Mouse (Mus musculus): ENCODE data around the gene Ncoa4. TPM values are rescaled to one million over a fixed set of nuclear protein-coding genes. Genes with fewer than 3 reads are reported as not detected.

Ncoa4 gene
- total and polyA plus RNA-seq, 3 experiments = 54.5 to 64.6 (median 57.9) TPM

- no peaks in the 10 kb centered on the region for H3K27me3 ChIP-seq (ENCODE audit: control insufficient read depth in 1 of 2, insufficient read depth in 2 of 2, low read length in 2 of 2)
- no peaks in the 10 kb centered on the region for H3K79me2 ChIP-seq (ENCODE audit: control insufficient read depth, insufficient read depth, low read length, poor library complexity)
- H3K4me1 ChIP-seq (ENCODE audit: control insufficient read depth in 1 of 2, insufficient read depth in 2 of 2, low read length in 2 of 2) = peaks cover 29 to 42% of the 10 kb centered on the region in 2 experiments
- peak; percentile 87 for DNase-seq (ENCODE audit: low read depth, low spot score)
- H3K4me3 ChIP-seq (ENCODE audit: control insufficient read depth in 1 of 2, insufficient read depth in 1 of 2, low read depth in 2 of 2, low read length in 2 of 2) = no peak overlapping the region
- no peak overlapping the region for H3K9ac ChIP-seq (ENCODE audit: control insufficient read depth, low read depth, low read length, poor library complexity, severe bottlenecking)
- H3K27ac ChIP-seq (ENCODE audit: control insufficient read depth, low read depth, low read length) = no peak overlapping the region; the same call in 1 of the 2 replicates
- peaks cover 0 to 35% of the 10 kb centered on the region in 2 experiments; a peak in 2 of 4 replicates for H3K36me3 ChIP-seq (ENCODE audit: control insufficient read depth in 1 of 2, insufficient read depth in 2 of 2, low read length in 2 of 2)
- no peaks in the 10 kb centered on the region for H3K9me3 ChIP-seq (replicated peaks; ENCODE audit: insufficient read depth, low read length)
- TF ChIP-seq TAL1 (IDR thresholded peaks at IDR 0.05; ENCODE audit: low read length) (peak; percentile 84), CTCF (IDR thresholded peaks at IDR 0.05 in 2 of 3, conservative IDR thresholded peaks at IDR 0.05 in 1 of 3; ENCODE audit: control insufficient read depth in 1 of 3, insufficient read depth in 1 of 3, low read depth in 2 of 3, low read length in 3 of 3, poor library complexity in 1 of 3, severe bottlenecking in 1 of 3) (no peak), MAX (IDR thresholded peaks at IDR 0.05; ENCODE audit: low read length) (peak; percentile 20; the same call in 1 of the 2 replicates), MAFK (IDR thresholded peaks at IDR 0.05; ENCODE audit: borderline replicate concordance, low read depth, low read length) (peak; percentile 51; the same call in 1 of the 2 replicates), GATA1 (IDR thresholded peaks at IDR 0.05; ENCODE audit: low read depth, low read length) (peak; percentile 93), USF1 (IDR thresholded peaks at IDR 0.05; ENCODE audit: low read depth, low read length) (no peak), KAT2A (conservative IDR thresholded peaks at IDR 0.05; ENCODE audit: low read depth, low read length) (no peak), SIN3A (IDR thresholded peaks at IDR 0.05; ENCODE audit: low read length) (peak; percentile 76), CHD1 (IDR thresholded peaks at IDR 0.05; ENCODE audit: low read depth, low read length) (no peak), NELFE (IDR thresholded peaks at IDR 0.05; ENCODE audit: low read depth, low read length) (no peak), CHD2 (IDR thresholded peaks at IDR 0.05; ENCODE audit: low read length) (no peak), MAZ (IDR thresholded peaks at IDR 0.05; ENCODE audit: low read depth, low read length) (no peak), MYB (IDR thresholded peaks at IDR 0.05; ENCODE audit: low read depth, low read length) (peak; percentile 53; the same call in 1 of the 2 replicates), JUND (IDR thresholded peaks at IDR 0.05; ENCODE audit: low read depth, low read length) (no peak), ZMIZ1 (IDR thresholded peaks at IDR 0.05; ENCODE audit: low read depth, low read length) (no peak), BHLHE40 (IDR thresholded peaks at IDR 0.05; ENCODE audit: borderline replicate concordance, low read depth, low read length) (peak; percentile 60), HCFC1 (IDR thresholded peaks at IDR 0.05; ENCODE audit: low read depth, low read length) (no peak), SMC3 (IDR thresholded peaks at IDR 0.05; ENCODE audit: low read depth, low read length) (no peak), MXI1 (IDR thresholded peaks at IDR 0.05; ENCODE audit: low read depth, low read length) (peak; percentile 74), POLR2AphosphoS2 (IDR thresholded peaks at IDR 0.05; ENCODE audit: low read length) (no peak), TBP (IDR thresholded peaks at IDR 0.05; ENCODE audit: low read depth, low read length) (no peak), ZNF384 (IDR thresholded peaks at IDR 0.05; ENCODE audit: low read depth, low read length) (0 out of 2 replicates have a peak, but pooled peaks have one; percentile 33), RAD21 (IDR thresholded peaks at IDR 0.05; ENCODE audit: low read depth, low read length) (no peak), TCF12 (IDR thresholded peaks at IDR 0.05; ENCODE audit: low read depth, low read length) (peak; percentile 97), GABPA (IDR thresholded peaks at IDR 0.05; ENCODE audit: low read depth, low read length) (no peak), POLR2AphosphoS5 (IDR thresholded peaks at IDR 0.05; ENCODE audit: borderline replicate concordance, low read depth, low read length) (no peak), RCOR1 (IDR thresholded peaks at IDR 0.05; ENCODE audit: low read depth, low read length) (peak; percentile 91), ELF1 (IDR thresholded peaks at IDR 0.05; ENCODE audit: low read depth, low read length) (no peak), ETS1 (IDR thresholded peaks at IDR 0.05; ENCODE audit: low read depth, low read length) (peak; percentile 87), ZC3H11A (IDR thresholded peaks at IDR 0.05; ENCODE audit: low read depth, low read length) (no peak), E2F4 (IDR thresholded peaks at IDR 0.05; ENCODE audit: borderline replicate concordance, low read depth, low read length) (no peak), UBTF (IDR thresholded peaks at IDR 0.05; ENCODE audit: borderline replicate concordance, insufficient read depth, low read depth, low read length) (no peak), EP300 (IDR thresholded peaks at IDR 0.05; ENCODE audit: low read depth in 1 of 2, low read length in 2 of 2) (peak; percentile 91 to 94), ZKSCAN1 (IDR thresholded peaks at IDR 0.05; ENCODE audit: low read depth, low read length) (no peak), NRF1 (IDR thresholded peaks at IDR 0.05; ENCODE audit: insufficient read depth, low read depth, low read length, poor library complexity, severe bottlenecking) (no peak), USF2 (IDR thresholded peaks at IDR 0.05; ENCODE audit: borderline replicate concordance in 1 of 2, insufficient read depth in 1 of 2, low read depth in 1 of 2, low read length in 2 of 2) (no peak), MYC (IDR thresholded peaks at IDR 0.05; ENCODE audit: low read depth, low read length) (peak; percentile 65), POLR2A (IDR thresholded peaks at IDR 0.05; ENCODE audit: control insufficient read depth in 1 of 2, insufficient read depth in 1 of 2, low read depth in 1 of 2, low read length in 2 of 2, poor library complexity in 1 of 2) (no peak)
Measured at GRCm38 (mm10) chr14:32131836-32132235, 27.8 kb upstream of the Ncoa4 start.

Measured in MEL (cell line).